Mouse (Mus musculus) stomach, postnatal 0 days (tissue): ENCODE data around the gene Nat8l. TPM values are rescaled to one million over a fixed set of nuclear protein-coding genes. Genes with fewer than 3 reads are reported as not detected.

Experiments used
- ATAC-seq: fragments of 200-750 bp; cut with Nextera tagmentation; 2 replicates; pipeline ENCODE4 v1.8.0; 2017; ENCODE audit not compliant: low FRiP score, low TSS enrichment
- DNase-seq: peaks from one replicate; pipeline ENCODE4 v3.0.0-alpha.2; 2016; ENCODE audit warnings: low spot score
- H3K27ac ChIP-seq: fragments of 300-500 bp; sonication (generic); replicated peaks from 2 replicates; pipeline ENCODE4 v1.5.1; 2014; ENCODE audit warnings: mild to moderate bottlenecking, control low read depth
- H3K27me3 ChIP-seq: fragments of 300-500 bp; sonication (generic); 2 replicates; pipeline ENCODE4 v1.6.1; 2014; ENCODE audit warnings: low read length; ENCODE audit not compliant: control insufficient read depth, insufficient read depth
- H3K36me3 ChIP-seq: fragments of 300-500 bp; sonication (generic); 2 replicates; pipeline ENCODE4 v1.6.1; 2014; ENCODE audit warnings: low read length, mixed read lengths; ENCODE audit not compliant: control insufficient read depth, insufficient read depth
- H3K4me1 ChIP-seq: fragments of 300-500 bp; sonication (generic); replicated peaks from 2 replicates; pipeline ENCODE4 v1.6.1; 2014; ENCODE audit warnings: antibody characterized with exemption; ENCODE audit not compliant: control insufficient read depth, insufficient read depth
- H3K4me2 ChIP-seq: fragments of 300-500 bp; sonication (generic); replicated peaks from 2 replicates; pipeline ENCODE4 v1.6.1; 2014; ENCODE audit warnings: low read depth, mild to moderate bottlenecking, control low read depth, moderate library complexity
- H3K4me3 ChIP-seq: fragments of 300-500 bp; sonication (generic); 2 replicates; pipeline ENCODE4 v1.5.1; 2014; ENCODE audit warnings: low read depth, low read length, control low read depth
- H3K9ac ChIP-seq: fragments of 300-500 bp; sonication (generic); 2 replicates; pipeline ENCODE4 v1.6.1; 2014; ENCODE audit warnings: mild to moderate bottlenecking, low read length, control low read depth, mixed read lengths
- H3K9me3 ChIP-seq: fragments of 300-500 bp; sonication (generic); 2 replicates; pipeline ENCODE4 v1.6.1; 2016; ENCODE audit warnings: low read length; ENCODE audit not compliant: control insufficient read depth
- CTCF ChIP-seq: IDR thresholded peaks from 2 replicates; pipeline ENCODE4 v1.5.1; 2016; ENCODE audit warnings: antibody characterized with exemption, low read depth, mild to moderate bottlenecking, moderate library complexity
- EP300 ChIP-seq: optimal IDR thresholded peaks from 2 replicates; pipeline ENCODE3; 2016; ENCODE audit warnings: antibody characterized with exemption
- WGBS: fragments of 180-500 bp; shearing (Covaris S2); extraction: QIAGEN DNeasy Blood & Tissue Kit; methylation state at CpG from one replicate; pipeline ENCODE4 v1.1.7; 2014; 5-methylcytosine and 5-hydroxymethylcytosine counted together
- polyA plus RNA-seq: library from polyadenylated mRNA; unstranded; fragments of >200 nt; fragmentation: Nextera tagmentation; extraction: Ambion mirVana; gene quantifications from 2 replicates; pipeline ENCODE4 v1.2.1, GENCODE M21; 2015

Nat8l gene
- polyA plus RNA-seq, 1 experiment from 2014 or later, result 0.15 TPM

- Histone ChIP-seq H3K4me3 (no peak overlapping the region), H3K36me3 (no peaks in the 10 kb centered on the region), H3K27ac (no peak overlapping the region), H3K4me2 (no peak overlapping the region), H3K27me3 (no peaks in the 10 kb centered on the region), H3K4me1 (no peaks in the 10 kb centered on the region), H3K9me3 (no peaks in the 10 kb centered on the region; the same call in 1 of the 2 replicates), H3K9ac (no peak overlapping the region)
- DNase-seq, result no peak
- WGBS, result 51% methylated on average over 4 of the region's 4 CpGs
- ATAC-seq, result no peak
- no peak for TF ChIP-seq CTCF
- TF ChIP-seq EP300, result no peak
These were observed 39.9 kb upstream of the Nat8l start for GRCm38 (mm10) chr5:33955868-33956267.

GRCm38 (mm10) chr5:33959382-33959781, 36.4 kb upstream of the Nat8l start:
- H3K9ac ChIP-seq, result no peak overlapping the region
- H3K27ac ChIP-seq, result no peak overlapping the region
- ATAC-seq (no peak), DNase-seq (no peak)
- H3K27me3 ChIP-seq, result no peaks in the 10 kb centered on the region
- no peak overlapping the region for H3K4me3 ChIP-seq
- H3K4me1 ChIP-seq, result no peaks in the 10 kb centered on the region
- H3K4me2 ChIP-seq, result no peak overlapping the region
- TF ChIP-seq CTCF (no peak), EP300 (no peak)
- no peaks in the 10 kb centered on the region for H3K36me3 ChIP-seq
- 55% methylated on average over 4 of the region's 4 CpGs for WGBS
- no peaks in the 10 kb centered on the region; the same call in 1 of the 2 replicates for H3K9me3 ChIP-seq

- H3K27me3 ChIP-seq, result no peaks in the 10 kb centered on the region
- H3K27ac ChIP-seq, result no peak overlapping the region
- no peaks in the 10 kb centered on the region for H3K4me1 ChIP-seq
- no peak overlapping the region for H3K9ac ChIP-seq
- no peak overlapping the region for H3K4me3 ChIP-seq
- no peaks in the 10 kb centered on the region for H3K36me3 ChIP-seq
- H3K4me2 ChIP-seq, result no peak overlapping the region
- ATAC-seq (no peak), DNase-seq (no peak)
- WGBS, result 48% methylated on average over 2 of the region's 2 CpGs
- no peak for TF ChIP-seq CTCF
- no peak for TF ChIP-seq EP300
- H3K9me3 ChIP-seq, result no peaks in the 10 kb centered on the region
These were observed 21.0 kb upstream of the Nat8l start for GRCm38 (mm10) chr5:33974736-33975135.

- H3K36me3 ChIP-seq, result no peaks in the 10 kb centered on the region
- WGBS, result 34% methylated on average over 3 of the region's 3 CpGs
- DNase-seq, result no peak
- no peaks in the 10 kb centered on the region for H3K9me3 ChIP-seq
- no peak overlapping the region for H3K4me2 ChIP-seq
- no peaks in the 10 kb centered on the region for H3K27me3 ChIP-seq
- H3K4me1 ChIP-seq, result no peaks in the 10 kb centered on the region
- no peak overlapping the region for H3K27ac ChIP-seq
- no peak overlapping the region for H3K9ac ChIP-seq
- ATAC-seq, result no peak
- TF ChIP-seq EP300 (no peak), CTCF (no peak)
- no peak overlapping the region for H3K4me3 ChIP-seq
These were observed 19.5 kb upstream of the Nat8l start for GRCm38 (mm10) chr5:33976267-33976666.

- Histone ChIP-seq H3K9ac (peak overlapping the region; percentile 62), H3K9me3 (no peaks in the 10 kb centered on the region), H3K4me3 (peak overlapping the region; percentile 74), H3K27me3 (no peaks in the 10 kb centered on the region), H3K36me3 (no peaks in the 10 kb centered on the region), H3K4me1 (no peaks in the 10 kb centered on the region; the same call in 1 of the 2 replicates), H3K27ac (0 out of 2 replicates have a peak overlapping the region, but pooled peaks have one; percentile 13), H3K4me2 (peak overlapping the region; percentile 90)
- 4% methylated on average over 26 of the region's 26 CpGs for WGBS
- DNase-seq (no peak), ATAC-seq (peak; percentile 27; the same call in 1 of the 2 replicates)
- TF ChIP-seq EP300 (no peak), CTCF (no peak)
These were observed 13.0 kb upstream of the Nat8l start for GRCm38 (mm10) chr5:33982731-33983259.

GRCm38 (mm10) chr5:33983309-33984121, 12.3 kb upstream of the Nat8l start, which contains the start of gene Gm1673:
Gm1673 (plus strand) TSS chr5:33983433.
- H3K9ac ChIP-seq, result peak within 1 kb of the TSS; percentile 62
- H3K4me3 ChIP-seq, result peak within 1 kb of the TSS; percentile 74
- peak; percentile 74 for DNase-seq
- no peaks in the 10 kb centered on the region for H3K9me3 ChIP-seq
- ATAC-seq, result peak; percentile 80
- TF ChIP-seq CTCF, result peak; percentile 58
- TF ChIP-seq EP300, result no peak
- H3K4me1 ChIP-seq, result no peaks in the 10 kb centered on the region; the same call in 1 of the 2 replicates
- 0 out of 2 replicates have a peak within 1 kb of the TSS, but pooled peaks have one; percentile 13 for H3K27ac ChIP-seq
- under 1% methylated on average over 86 of the region's 88 CpGs for WGBS
- no peaks in the 10 kb centered on the region for H3K27me3 ChIP-seq
- peak within 1 kb of the TSS; percentile 90 for H3K4me2 ChIP-seq
- H3K36me3 ChIP-seq, result no peaks in the 10 kb centered on the region
